Mouse (Mus musculus) lung, embryonic 14.5 days (tissue): ENCODE results near the gene Htt. TPM values are rescaled to one million over a fixed set of nuclear protein-coding genes. Genes with fewer than 3 reads are reported as not detected.

Experiments
- ATAC-seq: fragments of 200-750 bp; cut with Nextera tagmentation; 2 replicates; pipeline ENCODE4 v1.8.0; 2017; ENCODE audit warnings: mild to moderate bottlenecking, moderate TSS enrichment, moderate library complexity; ENCODE audit not compliant: insufficient read depth
- DNase-seq: peaks from one replicate; pipeline ENCODE4 v3.0.0-alpha.2; 2015
- H3K27ac ChIP-seq: fragments of 300-500 bp; sonication (generic); 2 replicates; pipeline ENCODE4 v1.5.1; 2014; ENCODE audit warnings: low read depth, mild to moderate bottlenecking, moderate library complexity
- H3K27me3 ChIP-seq: fragments of 300-500 bp; sonication (generic); 2 replicates; pipeline ENCODE4 v1.6.1; 2014; ENCODE audit warnings: low read length, control low read depth; ENCODE audit not compliant: insufficient read depth
- H3K36me3 ChIP-seq: fragments of 300-500 bp; sonication (generic); 2 replicates; pipeline ENCODE4 v1.6.1; 2014; ENCODE audit warnings: control low read depth; ENCODE audit not compliant: insufficient read depth
- H3K4me1 ChIP-seq: fragments of 300-500 bp; sonication (generic); 2 replicates; pipeline ENCODE4 v1.6.1; 2014; ENCODE audit warnings: antibody characterized with exemption, control low read depth; ENCODE audit not compliant: insufficient read depth
- H3K4me2 ChIP-seq: fragments of 300-500 bp; sonication (generic); 2 replicates; pipeline ENCODE4 v1.6.1; 2014; ENCODE audit warnings: mild to moderate bottlenecking
- H3K4me3 ChIP-seq: fragments of 300-500 bp; sonication (generic); 2 replicates; pipeline ENCODE4 v1.5.1; 2014; ENCODE audit warnings: low read depth, low read length
- H3K9ac ChIP-seq: fragments of 300-500 bp; sonication (generic); 2 replicates; pipeline ENCODE4 v1.6.1; 2014
- H3K9me3 ChIP-seq: fragments of 300-500 bp; sonication (generic); 2 replicates; pipeline ENCODE4 v1.6.1; 2016; ENCODE audit warnings: low read depth, low read length, control low read depth
- CTCF ChIP-seq: IDR thresholded peaks from 2 replicates; pipeline ENCODE4 v1.5.1; 2016; ENCODE audit warnings: antibody characterized with exemption, low read depth
- WGBS: fragments of 180-500 bp; shearing (Covaris S2); extraction: QIAGEN DNeasy Blood & Tissue Kit; methylation state at CpG from one replicate; pipeline ENCODE4 v1.1.7; 2014; 5-methylcytosine and 5-hydroxymethylcytosine counted together
- polyA plus RNA-seq: library from polyadenylated mRNA; unstranded; fragments of >200 nt; fragmentation: Nextera tagmentation; extraction: Ambion mirVana; gene quantifications from 2 replicates; pipeline ENCODE4 v1.2.1, GENCODE M21; 2014

Gene Htt
- polyA plus RNA-seq, 1 experiment from 2014 or later, result 22.8 TPM

- Histone ChIP-seq H3K27ac (no peak overlapping the region; the same call in 1 of the 2 replicates), H3K36me3 (no peaks in the 10 kb centered on the region), H3K9ac (no peak overlapping the region), H3K4me2 (no peak overlapping the region), H3K4me1 (peaks cover 2% of the 10 kb centered on the region; the same call in 1 of the 2 replicates), H3K9me3 (no peaks in the 10 kb centered on the region), H3K27me3 (no peaks in the 10 kb centered on the region), H3K4me3 (no peak overlapping the region)
- WGBS, result 54% methylated on average over 2 of the region's 2 CpGs
- no peak for TF ChIP-seq CTCF
- DNase-seq, result no peak
- no peak for ATAC-seq
Measured at GRCm38 (mm10) chr5:34931091-34931490, 169.6 kb downstream of the Htt start.

GRCm38 (mm10) chr5:34931516-34932457 is 170.2 kb downstream of the Htt start:
- Histone ChIP-seq H3K27ac (peak overlapping the region; percentile 78), H3K4me1 (peaks cover 2% of the 10 kb centered on the region; the same call in 1 of the 2 replicates), H3K9me3 (no peaks in the 10 kb centered on the region), H3K36me3 (no peaks in the 10 kb centered on the region), H3K4me3 (no peak overlapping the region), H3K4me2 (no peak overlapping the region), H3K27me3 (no peaks in the 10 kb centered on the region), H3K9ac (no peak overlapping the region)
- TF ChIP-seq CTCF, result no peak
- ATAC-seq, result no peak; the same call in 1 of the 2 replicates
- DNase-seq, result peak; percentile 37
- 26% methylated on average over 11 of the region's 11 CpGs for WGBS

- DNase-seq (peak; percentile 54), ATAC-seq (0 out of 2 replicates have a peak, but pooled peaks have one; percentile 41)
- Histone ChIP-seq H3K27me3 (no peaks in the 10 kb centered on the region), H3K4me1 (peaks cover 2% of the 10 kb centered on the region; the same call in 1 of the 2 replicates), H3K9me3 (no peaks in the 10 kb centered on the region), H3K27ac (peak overlapping the region; percentile 78), H3K9ac (no peak overlapping the region), H3K4me3 (no peak overlapping the region), H3K36me3 (no peaks in the 10 kb centered on the region), H3K4me2 (no peak overlapping the region)
- WGBS, result 41% methylated on average over 4 of the region's 4 CpGs
- TF ChIP-seq CTCF, result no peak
Measured at GRCm38 (mm10) chr5:34932458-34932806, 170.9 kb downstream of the Htt start.

GRCm38 (mm10) chr5:34933461-34933860 is 171.9 kb downstream of the Htt start:
- WGBS, result 82% methylated on average over 1 of the region's 1 CpGs
- peak; percentile 54 for TF ChIP-seq CTCF
- peak; percentile 27 for DNase-seq
- Histone ChIP-seq H3K36me3 (no peaks in the 10 kb centered on the region), H3K9ac (no peak overlapping the region), H3K4me1 (peaks cover 2% of the 10 kb centered on the region; the same call in 1 of the 2 replicates), H3K4me2 (no peak overlapping the region), H3K4me3 (no peak overlapping the region), H3K27ac (no peak overlapping the region), H3K27me3 (no peaks in the 10 kb centered on the region), H3K9me3 (no peaks in the 10 kb centered on the region)
- no peak for ATAC-seq

GRCm38 (mm10) chr5:34941710-34942470 is 180.3 kb downstream of the Htt start:
- Histone ChIP-seq H3K36me3 (no peaks in the 10 kb centered on the region), H3K9ac (no peak overlapping the region), H3K4me3 (no peak overlapping the region), H3K4me2 (no peak overlapping the region), H3K27me3 (no peaks in the 10 kb centered on the region), H3K27ac (no peak overlapping the region), H3K9me3 (no peaks in the 10 kb centered on the region), H3K4me1 (no peaks in the 10 kb centered on the region)
- no peak for DNase-seq
- no peak for TF ChIP-seq CTCF
- no peak for ATAC-seq
- WGBS, result 58% methylated on average over 10 of the region's 10 CpGs

GRCm38 (mm10) chr5:34943428-34943827 is 181.9 kb downstream of the Htt start:
- ATAC-seq (no peak), DNase-seq (no peak)
- no peaks in the 10 kb centered on the region for H3K9me3 ChIP-seq
- no peak overlapping the region for H3K27ac ChIP-seq
- no peaks in the 10 kb centered on the region for H3K4me1 ChIP-seq
- no peak for TF ChIP-seq CTCF
- H3K36me3 ChIP-seq, result no peaks in the 10 kb centered on the region
- no peak overlapping the region for H3K9ac ChIP-seq
- 66% methylated on average over 3 of the region's 3 CpGs for WGBS
- no peak overlapping the region for H3K4me3 ChIP-seq
- H3K27me3 ChIP-seq, result no peaks in the 10 kb centered on the region
- H3K4me2 ChIP-seq, result no peak overlapping the region
